Mouse (Mus musculus) gastrocnemius, postnatal 14 days (tissue): ENCODE results near the gene Nckap1. TPM values are rescaled to one million over a fixed set of nuclear protein-coding genes. Genes with fewer than 3 reads are reported as not detected.

Experiments used
- DNase-seq: peaks from one replicate; pipeline ENCODE4 v3.0.0; 2021; ENCODE audit warnings: mixed read lengths
- intact Hi-C: fragments of 180-260 bp; cut with DNase I; formaldehyde crosslinking; loops from one replicate; pipeline ENCODE4 v1.15.1; 2025; ENCODE audit warnings: low total_unique reads
- microRNA-seq, 2 experiments: library from miRNA; unstranded; fragments of <30 nt; microRNA quantifications; one replicate each; pipeline ENCODE4 v1.2.0; 2021
- total RNA-seq, 2 experiments: library from RNA; stranded (reverse); gene quantifications; 2 replicates each; pipeline ENCODE4 v1.2.3; 2021

The Nckap1 gene
- total RNA-seq, 2 experiments from 2014 or later, result 47.1 to 49.2 TPM

GRCm38 (mm10) chr2:80461827-80462226, 119.4 kb downstream of the Nckap1 start:
- intact Hi-C loops, result no loop called here
- DNase-seq, result no peak

Small RNA genes lying within 50 kb of the gene (microRNA-seq; reads per million reads assigned to microRNA genes)
- 0 reads per million in 2 experiments for gene Mir684-1

Other genes starting within 250 kb of the Nckap1 start
- 10 to 100 TPM; 25.7 to 33.3 TPM for gene Frzb, start 133.8 kb downstream of the Nckap1 start, total RNA-seq
- gene Dusp19, start 35.7 kb upstream of the Nckap1 start, total RNA-seq, result 1 to 10 TPM; 6.5 TPM
- gene Nup35, start 35.9 kb upstream of the Nckap1 start, total RNA-seq, result 1 to 10 TPM; 7.4 to 9.0 TPM